Mouse (Mus musculus) adipocyte (in vitro differentiated cells): ENCODE measurements around the gene Sik3.
"Not testable (repeated sequence)": the region's sequence is repeated elsewhere in the genome, so short reads cannot be mapped to it uniquely, and the experiment has no call there.

ENCODE experiments used
- DNase-seq: peaks from one replicate; pipeline ENCODE4 v3.0.0-alpha.2; 2016; ENCODE audit warnings: low spot score

Sik3 gene

GRCm38 (mm10) chr9:46110648-46111047 lies 98.0 kb downstream of the Sik3 start:
- DNase-seq: peak; percentile 64

GRCm38 (mm10) chr9:46111334-46111733 lies 98.7 kb downstream of the Sik3 start:
- no peak for DNase-seq

DNA sequence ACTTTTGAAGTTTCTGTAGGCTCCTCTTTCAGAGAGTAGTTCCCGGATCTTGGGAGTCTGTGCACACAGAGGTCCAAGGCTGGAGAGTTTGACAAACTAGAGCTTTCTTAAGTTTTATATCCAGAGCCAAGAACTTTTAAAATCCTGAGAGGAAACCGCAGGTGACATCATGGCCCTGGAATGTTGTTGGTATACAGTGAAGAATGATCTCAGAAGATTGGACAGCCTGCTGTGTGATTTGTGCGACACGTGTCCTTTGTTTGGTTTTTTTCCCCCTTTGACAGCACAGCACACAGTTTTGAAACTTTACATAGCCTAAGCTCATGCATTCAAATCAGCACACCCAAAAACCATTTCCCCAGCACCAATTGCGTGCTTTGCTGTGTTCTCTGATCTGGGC lies 99.6 kb downstream of the Sik3 start:
- DNase-seq: peak; percentile 69

DNA sequence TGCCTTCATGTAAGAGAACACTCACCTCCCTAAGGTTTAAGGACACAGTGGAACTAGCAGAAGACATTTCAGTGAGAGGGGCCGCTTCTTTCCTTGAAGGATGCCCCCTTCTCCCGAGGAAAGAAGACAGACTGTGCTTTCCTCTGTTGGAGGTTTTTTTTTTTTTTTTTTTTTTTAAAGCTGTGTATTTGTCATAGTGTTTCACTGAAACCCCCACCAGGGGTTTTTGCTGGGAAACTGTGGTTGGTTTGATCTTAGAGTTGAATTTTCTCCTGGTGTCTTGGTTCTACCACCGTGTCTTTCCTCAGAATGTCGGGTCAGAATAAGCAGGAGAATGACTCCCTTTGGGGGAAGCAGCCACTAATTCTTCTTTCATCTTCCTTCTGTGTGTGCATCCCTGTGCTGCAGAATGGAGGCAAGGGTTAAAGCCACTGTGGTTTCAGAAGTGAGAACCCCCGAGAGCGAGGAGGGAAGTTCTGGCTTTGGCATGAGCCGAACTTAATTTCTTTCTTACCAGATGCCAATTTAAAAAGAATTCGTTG lies 106.3 kb downstream of the Sik3 start:
- DNase-seq: no peak

DNA sequence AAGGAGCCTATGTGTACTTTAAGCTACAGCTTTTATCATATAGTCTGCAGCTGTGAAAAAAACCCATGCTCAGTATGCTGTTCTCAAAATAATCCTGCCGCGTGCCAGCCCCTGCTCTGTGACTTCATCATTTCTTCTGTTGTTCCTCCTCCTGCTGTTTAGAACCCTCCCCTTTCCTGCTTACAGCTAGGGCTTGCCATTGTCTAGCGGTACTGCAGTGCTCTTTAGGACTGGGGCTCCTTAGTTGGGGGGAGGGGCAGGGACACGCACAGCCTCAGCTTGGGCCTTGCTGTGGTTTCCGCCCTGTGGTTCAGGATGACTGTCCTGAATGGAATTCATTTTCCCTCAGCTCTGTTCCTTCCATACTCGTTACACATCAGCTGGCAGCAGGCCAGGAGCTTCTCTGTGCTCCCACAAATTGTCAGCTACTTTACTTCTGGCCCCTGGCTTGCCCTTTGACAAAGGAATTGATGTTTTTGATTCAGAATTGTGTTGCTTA lies 107.4 kb downstream of the Sik3 start:
- peak; percentile 88 for DNase-seq

GRCm38 (mm10) chr9:46120468-46121253 lies 108.0 kb downstream of the Sik3 start:
- no peak for DNase-seq

- DNase-seq: no peak
Observed at GRCm38 (mm10) chr9:46121486-46121885, 108.9 kb downstream of the Sik3 start.

DNA sequence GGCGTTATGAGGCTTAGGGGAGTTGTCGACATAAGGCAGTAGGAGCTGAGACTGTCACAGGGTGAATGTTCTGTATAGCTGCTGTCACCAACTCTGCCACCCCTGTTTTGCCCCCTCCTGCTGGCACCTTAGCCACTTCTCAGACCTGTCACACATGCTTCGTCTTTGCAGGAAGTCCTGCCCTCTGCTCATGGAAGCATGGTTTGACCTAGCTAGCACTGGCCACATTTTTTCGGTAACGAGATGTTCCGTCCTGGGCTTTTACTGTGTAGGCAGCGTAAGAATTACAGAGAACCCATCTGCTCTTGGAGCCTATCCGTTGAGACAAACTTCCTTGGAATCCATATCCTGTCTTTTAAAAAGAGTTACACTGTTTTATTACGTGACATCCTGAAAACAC lies 110.1 kb downstream of the Sik3 start:
- no peak for DNase-seq

DNA sequence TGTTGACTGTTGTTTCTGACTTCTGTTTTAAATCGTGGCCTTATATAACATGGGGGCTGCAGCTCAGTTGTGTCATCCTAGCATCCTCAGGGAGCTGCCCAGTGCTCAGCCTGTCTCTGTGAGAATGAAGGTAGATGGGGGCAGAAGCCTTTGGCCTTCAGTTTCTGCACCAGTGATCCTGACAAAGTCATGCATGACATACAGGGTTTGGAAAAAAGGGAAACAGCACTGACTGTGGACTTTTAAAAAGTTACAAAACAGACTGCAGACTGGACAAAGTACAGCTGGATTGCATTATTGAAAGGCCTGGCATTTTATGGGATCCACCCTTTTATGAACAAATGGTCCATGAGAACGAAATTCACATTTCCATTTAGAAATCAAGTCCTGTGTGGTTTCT lies 113.7 kb downstream of the Sik3 start:
- no peak for DNase-seq

DNA sequence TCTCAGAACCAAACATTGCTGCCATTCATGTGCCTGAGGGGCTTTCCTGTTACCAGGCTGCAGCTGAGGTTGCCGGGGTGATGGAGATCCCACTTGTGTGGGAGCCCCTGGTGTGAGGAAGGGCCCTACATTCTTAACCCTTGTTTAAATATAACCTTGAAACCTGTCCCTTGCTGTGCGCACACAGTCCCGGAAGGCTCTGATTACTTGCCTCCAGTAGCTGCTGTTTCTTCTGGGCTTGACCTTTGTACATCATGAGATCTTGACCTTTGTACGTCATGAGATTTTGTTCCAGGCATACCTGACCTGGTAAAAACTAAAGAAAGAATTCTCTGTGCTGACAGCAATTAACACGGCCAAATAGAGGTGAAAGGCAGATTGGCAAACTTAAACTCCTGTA lies 114.7 kb downstream of the Sik3 start:
- no peak for DNase-seq

GRCm38 (mm10) chr9:46129241-46129640 lies 116.6 kb downstream of the Sik3 start:
- DNase-seq: no peak

DNA sequence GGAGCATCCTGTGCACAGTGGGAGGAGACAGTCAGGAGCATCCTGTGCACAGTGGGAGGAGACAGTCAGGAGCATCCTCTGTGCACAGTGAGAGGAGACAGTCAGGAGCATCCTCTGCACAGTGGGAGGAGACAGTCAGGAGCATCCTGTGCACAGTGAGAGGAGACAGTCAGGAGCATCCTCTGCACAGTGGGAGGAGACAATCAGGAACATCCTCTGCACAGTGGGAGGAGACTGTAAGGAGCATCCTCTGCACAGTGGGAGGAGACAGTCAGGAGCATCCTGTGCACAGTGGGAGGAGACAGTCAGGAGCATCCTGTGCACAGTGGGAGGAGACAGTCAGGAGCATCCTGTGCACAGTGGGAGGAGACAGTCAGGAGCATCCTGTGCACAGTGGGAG lies 120.2 kb downstream of the Sik3 start:
- not testable (repeated sequence) for DNase-seq

- DNase-seq: peak; percentile 98
Observed at GRCm38 (mm10) chr9:46138831-46139230, 126.2 kb downstream of the Sik3 start.

GRCm38 (mm10) chr9:46140811-46141210 lies 128.2 kb downstream of the Sik3 start:
- peak; percentile 91 for DNase-seq

DNA sequence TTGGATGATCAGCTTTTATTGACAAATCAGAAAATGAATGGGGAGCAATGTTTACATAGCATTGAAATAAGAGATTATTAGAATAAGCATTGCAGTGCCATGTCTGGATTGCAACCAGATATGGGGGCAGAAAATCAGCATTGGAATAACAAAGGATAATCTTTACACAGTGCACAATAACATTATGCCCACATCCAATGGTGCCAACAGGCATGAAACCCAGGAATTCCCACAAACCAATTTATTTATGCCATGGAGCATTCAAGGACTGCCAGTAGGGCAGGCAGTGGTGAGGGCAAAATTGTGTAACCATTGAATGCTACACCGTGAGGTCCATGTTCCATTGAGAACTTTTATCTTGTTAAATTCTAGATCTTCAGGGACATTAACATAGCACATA lies 129.4 kb downstream of the Sik3 start:
- peak; percentile 83 for DNase-seq

DNA sequence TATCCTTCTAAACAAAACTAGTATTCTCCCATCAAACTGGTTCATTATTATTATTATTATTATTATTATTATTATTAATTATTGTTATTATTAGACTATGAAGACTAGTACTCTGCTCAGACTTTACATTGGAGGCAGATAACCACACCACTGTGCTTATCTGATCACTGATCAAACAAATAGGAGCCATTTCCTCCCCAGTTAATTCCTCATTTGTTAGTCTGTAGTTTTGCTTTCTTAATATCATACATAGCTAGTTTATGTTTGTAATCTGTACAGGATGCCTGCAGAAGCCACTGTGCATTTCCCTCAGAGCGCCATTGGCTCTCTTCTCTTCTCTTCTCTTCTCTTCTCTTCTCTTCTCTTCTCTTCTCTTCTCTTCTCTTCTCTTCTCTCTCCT lies 129.9 kb downstream of the Sik3 start:
- DNase-seq: no peak

DNA sequence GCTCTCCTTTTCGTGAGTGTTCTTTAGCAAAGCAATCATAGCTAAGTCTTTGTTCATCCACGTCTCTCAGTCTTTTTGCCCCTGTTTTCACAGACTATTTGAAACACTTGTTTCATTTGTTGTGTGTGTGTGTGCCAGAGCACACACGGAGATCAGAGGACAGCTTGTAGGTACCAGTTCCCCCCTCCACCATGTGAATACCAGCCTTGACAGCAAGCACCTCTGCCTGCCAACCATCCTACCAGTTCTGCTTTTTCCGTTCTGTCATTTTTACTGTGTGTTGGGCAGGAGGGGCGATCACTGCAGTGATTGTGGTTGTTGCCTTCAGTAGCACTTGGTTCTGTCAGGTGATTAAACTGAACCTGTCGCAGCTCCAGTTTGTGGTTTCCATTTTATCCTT lies 132.4 kb downstream of the Sik3 start:
- DNase-seq: no peak

GRCm38 (mm10) chr9:46146437-46146836 lies 133.8 kb downstream of the Sik3 start:
- DNase-seq: peak; percentile 66

- no peak for DNase-seq
Observed at GRCm38 (mm10) chr9:46148723-46149122, 136.1 kb downstream of the Sik3 start.

DNA sequence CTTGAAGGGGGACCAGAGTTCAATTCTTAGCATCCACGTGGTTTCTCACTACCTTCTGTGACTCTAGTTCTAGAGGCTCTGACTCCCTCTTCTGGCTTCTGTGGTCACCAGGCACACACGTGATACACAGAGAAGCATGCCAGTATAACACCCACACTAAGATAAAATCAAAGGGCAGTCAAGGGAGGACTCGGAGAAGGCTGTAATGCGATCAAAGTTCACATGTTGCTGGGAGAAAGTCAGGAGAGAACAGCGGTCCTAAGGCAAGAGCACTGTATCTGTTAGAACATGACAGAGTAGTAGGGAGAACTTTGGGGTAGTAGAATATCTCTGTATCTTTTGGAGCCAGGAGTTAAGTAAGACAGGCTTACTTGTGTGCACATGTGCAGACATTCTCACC lies 136.8 kb downstream of the Sik3 start:
- DNase-seq: no peak

GRCm38 (mm10) chr9:46150116-46150515 lies 137.5 kb downstream of the Sik3 start:
- DNase-seq: no peak

DNA sequence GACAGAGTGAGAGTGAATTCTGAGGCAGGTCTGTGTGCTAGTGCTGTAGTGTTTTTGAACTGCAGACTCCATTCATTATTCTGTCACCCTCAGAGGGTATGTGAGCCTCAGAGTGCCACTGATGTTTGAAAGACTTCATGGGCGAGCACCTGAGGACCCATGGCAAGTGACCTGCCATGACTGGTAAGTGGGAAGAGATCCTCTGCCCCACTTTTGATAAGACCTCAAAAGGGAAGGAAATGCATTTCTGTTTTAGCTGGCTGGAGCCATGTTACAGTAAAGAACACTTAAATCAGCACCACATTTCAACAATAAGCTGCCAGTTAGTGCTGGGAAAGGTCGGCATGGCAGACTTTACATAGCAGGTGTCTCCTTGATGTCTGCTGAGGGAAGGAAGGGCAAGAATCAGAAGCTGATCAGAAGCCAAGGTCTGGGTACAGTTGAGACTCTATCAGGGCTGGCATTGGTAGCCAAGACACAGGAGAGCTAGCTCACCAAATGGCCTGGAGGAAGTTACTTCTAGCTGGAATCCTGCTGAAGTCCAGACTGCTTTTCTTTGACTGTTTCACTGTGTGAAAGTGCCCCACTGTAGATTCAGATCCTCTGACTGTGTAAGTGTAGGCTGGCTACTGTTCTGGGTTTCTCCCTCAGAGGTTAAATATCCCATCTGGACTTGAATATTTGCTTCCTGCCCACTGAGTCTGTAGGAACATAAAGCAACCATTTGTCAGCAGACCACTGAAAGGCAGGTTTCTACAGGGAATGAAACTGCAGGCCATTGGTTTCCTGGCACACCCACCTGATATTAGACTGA lies 138.5 kb downstream of the Sik3 start:
- peak; percentile 50 for DNase-seq

GRCm38 (mm10) chr9:46151704-46152040 lies 139.1 kb downstream of the Sik3 start:
- no peak for DNase-seq
